Mouse (Mus musculus) liver, postnatal 0 days (tissue): ENCODE results near the gene Tbc1d15.

Experiments used
- CTCF ChIP-seq: sonication (generic); IDR thresholded peaks from 2 replicates; pipeline ENCODE4 v1.5.1; 2016; ENCODE audit warnings: antibody characterized with exemption, low read depth
- EP300 ChIP-seq: IDR thresholded peaks from 2 replicates; pipeline ENCODE4 v1.6.1; 2016; ENCODE audit warnings: antibody characterized with exemption, low read depth, mild to moderate bottlenecking

- TF ChIP-seq CTCF (no peak), EP300 (no peak)
These were observed 37.6 kb upstream of the Tbc1d15 start for GRCm38 (mm10) chr10:115288856-115289255.
